Mouse (Mus musculus) thymus, postnatal 10 days (tissue): ENCODE measurements around the gene Nupr1.

Experiments
- DNase-seq, 2 experiments: peaks; one replicate each; pipeline ENCODE4 v3.0.0; 2021; ENCODE audit warnings: low spot score in 2 of 2

The Nupr1 gene

DNA sequence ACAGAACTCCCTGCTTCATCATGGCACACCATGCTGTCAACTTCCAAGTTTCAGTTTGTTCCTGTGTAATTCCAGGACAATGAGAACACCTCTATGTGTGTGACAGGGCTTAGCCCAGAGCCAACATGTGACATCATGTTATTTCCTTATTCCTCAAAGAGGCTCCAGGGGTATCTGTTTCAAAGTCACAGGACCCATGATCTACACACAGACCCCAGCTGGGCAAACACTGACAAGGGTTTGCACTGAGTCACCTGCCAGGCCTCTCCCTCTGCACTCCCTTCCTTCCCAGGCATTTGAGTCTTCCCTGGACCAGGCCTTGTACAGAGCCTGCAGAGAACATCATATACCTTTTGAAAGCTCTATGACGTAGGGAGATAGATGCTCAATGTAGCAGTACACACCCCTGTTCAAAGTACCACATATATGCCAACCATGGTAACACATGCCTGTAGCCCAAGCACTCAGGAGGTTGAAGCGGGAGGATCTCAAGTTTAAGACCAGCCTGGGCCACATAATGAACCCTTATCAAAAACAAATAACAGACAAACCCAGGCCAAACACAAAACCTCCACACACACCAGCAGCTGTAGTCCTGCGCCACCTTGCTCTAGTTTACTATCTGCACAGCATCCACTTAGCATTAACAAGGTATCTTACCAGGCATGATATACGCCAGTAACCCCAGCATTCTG lies at the start of gene Nupr1:
Gene Nupr1 (minus strand): TSS at position 38 of the 695 bp plus-strand sequence.
- DNase-seq, result no peak

DNA sequence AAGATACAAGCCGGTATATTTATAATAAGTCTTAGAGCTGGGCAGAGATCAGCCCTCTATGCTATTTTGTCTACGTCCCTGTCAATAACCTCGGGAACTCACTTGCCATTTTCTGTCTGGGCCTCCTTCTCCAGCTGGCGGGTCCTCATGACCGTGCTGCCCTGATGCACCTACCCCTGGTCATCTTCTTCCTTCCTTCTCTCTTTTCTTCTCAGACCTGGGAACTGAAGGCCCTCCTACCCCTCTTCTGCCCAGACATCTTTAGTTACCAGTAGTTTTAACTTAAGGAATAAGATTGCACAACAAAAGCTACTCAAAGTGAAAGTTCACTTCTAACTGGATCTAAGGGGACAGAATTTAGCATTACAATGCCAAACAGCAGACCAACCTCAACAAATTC lies 49.0 kb upstream of the Nupr1 start:
- DNase-seq, result no peak

DNA sequence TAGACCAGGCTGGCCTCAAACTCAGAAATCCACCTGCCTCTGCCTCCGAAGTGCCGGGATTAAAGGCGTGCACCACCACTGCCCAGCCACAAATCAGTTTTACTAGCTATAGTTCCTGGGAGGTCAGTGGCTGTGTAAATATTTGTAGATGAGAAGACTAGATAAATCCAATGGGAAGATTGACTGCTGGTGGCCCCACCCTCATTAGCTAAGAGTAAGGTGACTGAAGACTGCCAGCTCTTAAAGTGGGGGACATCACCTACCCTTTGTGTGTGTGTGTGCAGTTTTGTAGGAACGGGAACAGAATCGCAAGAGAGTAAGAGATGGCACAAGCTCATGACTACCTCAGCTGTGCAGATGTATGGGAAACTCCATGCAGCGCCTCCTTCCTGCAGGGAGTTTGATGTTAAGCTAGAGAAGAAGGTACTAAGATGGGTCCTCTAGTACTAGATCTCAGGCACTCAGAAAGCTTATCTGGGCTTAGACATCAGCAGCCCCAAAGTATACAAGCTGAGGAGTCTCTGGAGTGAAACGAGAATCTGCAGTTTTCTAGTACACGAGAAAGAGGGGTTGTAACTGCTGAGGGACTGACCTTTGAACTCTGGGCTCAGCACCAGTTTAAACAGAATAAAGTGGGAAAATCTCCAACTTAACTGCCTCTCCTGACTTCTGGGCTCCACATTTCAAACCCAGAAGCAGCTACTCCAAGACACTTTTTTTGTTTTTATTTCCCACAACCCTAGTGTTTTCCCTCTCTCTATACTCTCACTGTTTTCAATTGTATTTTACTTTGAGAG lies 48.1 kb upstream of the Nupr1 start:
- DNase-seq, result no peak

DNA sequence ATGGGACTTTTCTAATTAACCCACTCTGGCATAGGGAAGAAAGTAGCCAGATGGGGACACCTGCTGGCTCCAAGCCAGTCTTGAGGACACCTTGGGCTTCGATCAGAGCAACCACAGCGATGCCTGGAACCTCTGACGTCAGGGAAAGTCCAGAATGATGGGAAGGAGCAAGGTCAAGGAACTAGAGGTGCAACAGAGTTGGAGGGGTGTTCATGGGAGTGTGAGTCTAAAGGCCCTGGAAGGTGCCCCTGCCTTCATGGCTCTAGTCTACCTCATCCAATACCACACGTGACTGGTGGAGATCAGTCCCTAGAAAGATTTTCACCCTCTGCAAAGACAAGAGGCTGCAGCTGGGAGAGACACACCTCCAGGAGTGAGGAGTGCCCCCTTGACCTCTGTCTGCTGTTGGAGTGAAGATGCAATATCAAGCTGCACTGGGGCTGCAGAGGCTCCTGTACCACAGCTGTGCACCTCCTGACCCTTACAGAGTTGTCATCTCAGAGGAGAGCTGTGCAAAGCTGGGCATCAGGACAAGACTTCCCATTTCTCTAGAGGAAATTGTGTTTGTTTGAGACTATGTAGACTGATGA lies 46.1 kb upstream of the Nupr1 start:
- DNase-seq, result no peak

DNA sequence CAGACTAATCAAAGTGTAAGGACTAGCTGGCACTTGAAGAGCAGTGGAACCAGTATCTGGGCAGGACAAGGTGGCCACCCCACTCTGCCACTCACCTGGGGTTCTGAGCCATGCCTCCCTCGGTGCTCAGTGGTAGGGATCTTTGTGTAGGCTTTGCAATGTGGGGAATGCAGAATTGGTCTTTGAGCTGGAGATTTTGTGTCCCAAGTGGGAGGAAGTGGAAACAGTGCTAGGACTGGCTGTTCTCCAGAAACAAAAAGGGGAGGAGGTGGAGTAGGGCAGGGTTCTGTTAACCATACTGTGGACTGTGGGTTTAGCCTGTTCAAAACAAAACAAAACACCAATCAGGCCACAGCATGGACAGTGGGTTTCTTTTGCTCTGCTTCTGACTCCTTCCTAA lies 45.5 kb upstream of the Nupr1 start, which contains the start of gene Sult1a1:
Gene Sult1a1 (minus strand): TSS at position 226 of the 400 bp plus-strand sequence.
- no peak for DNase-seq

DNA sequence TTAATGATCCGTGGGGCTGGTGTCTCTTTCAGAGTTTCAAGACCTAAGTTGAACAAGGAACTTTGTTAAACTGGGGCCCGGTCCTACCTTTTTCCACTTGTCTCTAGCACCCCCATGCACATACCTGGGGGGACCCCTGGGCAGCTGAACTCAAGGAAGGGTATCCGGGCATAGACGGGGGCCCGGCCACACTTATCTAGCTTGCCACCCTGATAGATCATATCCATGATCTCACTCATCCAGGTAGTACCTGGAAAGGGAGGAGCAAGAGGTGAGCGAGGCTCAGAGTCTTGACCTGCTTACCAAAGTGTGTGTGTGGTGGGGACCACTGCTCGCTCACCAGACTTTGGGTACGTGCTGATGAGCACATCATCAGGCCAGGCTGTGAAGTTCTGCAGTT lies 44.4 kb upstream of the Nupr1 start:
- DNase-seq, result no peak

DNA sequence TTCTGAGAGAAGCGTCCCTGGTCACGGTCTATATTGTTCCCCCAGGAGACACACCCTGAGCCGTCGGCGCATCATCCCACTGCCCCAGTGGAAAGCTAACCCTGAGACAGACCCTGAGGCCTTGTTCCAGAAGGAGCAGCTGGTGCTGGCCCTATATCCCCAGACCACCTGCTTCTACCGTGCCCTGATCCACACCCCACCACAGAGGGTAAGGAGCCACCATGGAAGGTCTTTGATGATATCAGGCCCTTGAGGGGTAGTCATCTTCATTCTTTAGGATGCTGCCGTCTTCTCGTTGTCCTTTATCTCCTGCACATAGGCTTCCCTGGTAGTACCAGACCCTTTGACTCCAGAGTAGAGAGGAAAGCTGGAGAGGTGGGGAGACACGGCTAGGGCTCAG lies 41.5 kb upstream of the Nupr1 start:
- no peak for DNase-seq

DNA sequence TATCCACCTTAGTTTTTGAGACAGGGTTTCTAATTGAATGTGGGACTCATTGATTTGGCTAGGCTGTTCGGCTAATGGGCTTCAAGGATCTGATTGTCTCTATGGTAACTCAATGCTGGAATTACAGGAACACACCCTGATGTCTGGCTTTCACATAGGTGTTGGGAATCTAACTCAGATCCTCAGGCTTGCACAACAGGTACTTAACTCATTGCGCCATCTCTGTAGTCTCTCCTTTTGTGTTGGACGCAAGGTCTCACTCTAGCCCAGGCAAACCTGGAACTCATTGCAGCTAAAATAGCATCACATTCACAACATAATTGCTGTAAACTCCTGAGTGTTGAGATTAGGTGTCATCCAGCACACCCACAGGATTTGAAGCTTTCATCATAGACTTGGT lies 39.5 kb upstream of the Nupr1 start:
- DNase-seq, result no peak

DNA sequence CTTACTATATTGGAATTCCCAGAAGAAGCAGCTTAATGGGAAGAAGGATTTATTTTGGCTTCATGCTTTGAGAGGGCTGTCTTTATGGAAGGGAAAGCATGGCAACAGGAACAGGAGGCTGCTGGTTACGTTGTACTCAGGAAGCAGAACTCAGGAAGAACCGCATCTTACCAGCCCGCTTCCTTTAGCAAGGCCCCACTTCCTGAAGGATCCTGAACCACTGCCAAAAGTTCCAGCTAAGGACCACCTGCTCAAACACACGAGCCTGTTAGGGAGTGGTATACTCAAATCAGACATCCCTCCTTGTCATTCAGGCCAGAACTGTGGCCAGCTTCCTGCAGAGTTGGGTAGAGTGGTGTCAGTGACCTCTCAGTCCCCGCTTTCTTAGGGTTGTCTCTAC lies 37.8 kb upstream of the Nupr1 start:
- no peak for DNase-seq

DNA sequence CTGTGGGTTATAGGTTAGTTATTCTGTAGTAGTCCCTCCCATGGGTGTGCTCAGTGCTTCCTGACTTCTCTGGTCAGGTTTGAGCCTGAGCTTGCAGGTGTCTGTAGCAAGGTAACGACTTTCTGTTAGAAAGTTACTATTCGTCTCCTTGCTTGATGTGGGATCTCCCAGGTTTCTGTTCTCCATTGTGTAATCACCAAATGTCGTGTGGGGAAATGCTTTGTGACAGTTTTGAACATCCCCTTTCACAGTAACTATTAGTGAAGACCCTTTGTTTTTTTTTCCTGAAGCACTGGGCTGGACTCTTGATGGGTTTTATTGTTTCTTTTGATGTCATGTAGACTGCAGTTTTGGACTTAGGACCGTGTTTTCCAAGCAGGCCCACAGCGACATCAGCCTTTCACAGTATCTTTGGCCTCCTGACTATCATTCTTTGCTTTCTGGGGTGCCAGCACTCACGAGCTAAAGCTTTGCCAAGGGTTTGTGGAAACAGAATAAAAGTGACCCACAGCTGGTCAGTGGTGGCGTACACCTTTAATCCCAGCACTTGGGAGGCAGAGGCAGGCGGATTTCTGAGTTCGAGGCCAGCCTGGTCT lies 36.9 kb upstream of the Nupr1 start:
- no peak for DNase-seq

DNA sequence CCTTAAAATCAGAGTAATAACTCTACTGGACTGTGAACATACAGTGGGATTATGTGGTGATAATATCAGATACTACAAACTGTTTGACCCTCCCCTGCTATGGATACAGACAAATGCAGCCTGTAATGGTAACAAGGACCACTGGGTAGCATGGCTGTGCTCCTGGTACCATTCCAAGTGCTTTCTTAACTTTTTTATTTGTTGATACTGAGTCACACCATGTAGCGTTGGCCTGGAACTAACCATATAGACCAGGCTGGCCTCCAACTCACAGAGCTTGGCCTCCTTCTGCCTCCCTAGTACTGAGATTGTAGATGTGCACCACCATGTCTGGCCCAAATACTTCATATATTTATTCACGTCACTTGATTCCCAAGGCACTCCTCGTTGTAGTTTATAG lies 34.6 kb upstream of the Nupr1 start:
- DNase-seq, result no peak

DNA sequence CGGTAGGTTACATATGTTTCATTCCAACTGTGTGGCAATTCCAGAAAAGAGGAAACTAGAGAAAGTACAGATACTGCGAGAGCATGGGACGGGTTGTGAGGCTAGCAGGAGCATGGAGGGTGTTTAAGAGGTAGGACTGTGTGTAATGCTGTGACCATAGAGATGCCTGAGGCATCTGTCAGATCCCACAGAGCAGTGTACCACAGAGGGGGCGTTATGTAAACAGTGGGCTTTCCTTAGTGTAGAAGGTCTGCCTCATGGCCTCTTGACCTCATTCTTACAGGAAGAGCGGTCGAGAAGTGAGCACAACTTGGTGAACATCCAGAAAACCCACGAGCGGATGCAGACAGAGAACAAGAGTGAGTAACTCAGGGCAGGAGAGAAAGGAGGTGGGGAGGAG lies 33.0 kb upstream of the Nupr1 start:
- no peak for DNase-seq

DNA sequence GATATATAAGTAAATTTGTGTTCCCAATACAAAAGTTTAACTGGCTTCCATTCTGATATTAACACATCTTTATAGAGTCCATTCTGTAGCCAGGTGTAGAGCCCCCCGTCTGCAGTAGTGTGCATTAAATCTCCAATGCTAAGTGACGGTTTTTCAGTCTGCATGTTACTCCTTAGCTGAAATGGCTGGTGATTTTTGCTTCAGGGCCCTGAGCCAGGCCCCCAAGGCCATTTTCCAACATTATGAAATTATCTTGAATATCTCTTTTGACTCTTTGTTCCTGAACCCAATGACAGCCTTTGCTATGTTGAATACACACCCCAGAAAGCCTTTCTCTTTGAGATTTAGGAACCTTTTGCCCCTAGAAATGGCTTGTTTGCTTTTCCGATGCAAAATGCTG lies 29.1 kb upstream of the Nupr1 start:
- DNase-seq, result no peak

DNA sequence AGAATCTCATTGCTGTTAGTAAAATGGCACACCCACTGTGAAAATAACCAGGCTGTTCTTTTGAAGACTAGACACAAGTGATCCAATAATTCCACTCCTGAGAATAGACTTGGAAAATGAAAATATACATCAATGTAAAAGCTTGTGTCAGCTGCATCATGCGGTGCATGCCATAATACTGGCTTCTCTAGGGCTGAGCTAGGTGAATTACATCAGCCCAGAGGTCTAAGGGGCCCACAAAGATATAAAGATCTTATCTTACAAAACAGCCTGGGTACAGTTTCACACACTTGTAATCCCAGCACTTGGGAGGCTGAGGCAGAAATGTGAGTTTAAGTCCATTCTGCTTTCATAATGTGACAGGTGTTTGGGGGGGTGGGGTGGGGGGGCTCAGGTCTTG lies 26.9 kb upstream of the Nupr1 start:
- no peak for DNase-seq

DNA sequence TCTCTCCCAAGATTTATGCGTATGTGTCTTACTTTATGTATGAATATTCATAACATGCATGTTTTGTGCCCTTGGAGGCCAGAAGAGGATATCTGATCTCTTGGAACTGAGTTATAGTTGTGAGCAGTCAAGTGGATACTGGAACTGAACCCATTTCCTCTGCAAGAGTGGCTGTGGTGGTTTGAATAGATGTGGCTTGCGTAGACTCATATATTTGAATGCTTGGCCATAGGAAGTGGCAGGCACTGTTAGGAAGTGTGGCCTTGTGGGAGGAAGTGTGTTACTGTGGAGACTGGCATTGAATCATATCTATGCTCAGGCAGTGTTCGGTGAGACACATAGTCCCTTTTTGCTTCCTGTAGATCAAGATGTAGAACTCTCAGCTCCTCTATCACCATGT lies 25.0 kb upstream of the Nupr1 start:
- DNase-seq, result peak in 1 of 2 experiments; percentile 17

DNA sequence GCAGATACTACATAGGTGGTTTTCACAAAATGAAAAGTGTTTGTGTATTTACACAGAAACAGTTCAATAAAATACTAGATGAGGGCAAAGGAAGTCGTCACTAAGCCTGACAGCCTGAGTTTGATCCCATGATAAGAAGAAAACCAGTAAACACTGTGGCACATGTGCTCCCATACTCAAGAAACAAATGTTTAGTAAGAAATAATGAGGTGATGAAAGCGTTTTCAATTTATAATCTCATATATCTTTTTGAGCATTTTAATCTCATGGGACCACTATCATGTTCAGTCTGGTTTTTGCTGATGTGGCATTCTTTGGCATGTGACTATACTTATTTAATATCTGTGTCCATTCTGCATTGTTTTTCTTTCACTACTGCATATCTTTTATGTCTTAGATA lies 23.3 kb upstream of the Nupr1 start:
- no peak for DNase-seq

DNA sequence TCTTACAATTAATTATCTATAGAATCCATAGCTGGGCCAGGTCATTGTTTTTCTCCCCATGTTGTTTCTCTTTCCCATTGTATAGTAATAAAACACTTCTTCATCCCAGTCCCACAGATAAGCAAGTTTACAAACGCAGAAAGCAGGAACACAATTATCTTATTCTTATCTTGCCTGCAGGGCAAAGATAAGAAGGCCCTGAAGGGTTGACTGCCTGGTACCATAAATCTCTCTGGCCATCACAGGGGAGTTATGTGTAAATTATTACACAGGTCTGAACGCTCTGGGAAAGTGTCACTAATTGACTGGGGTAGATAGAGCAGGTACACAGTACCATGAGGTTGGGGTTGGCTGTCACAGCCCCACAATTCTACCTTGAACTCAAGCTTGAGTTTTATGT lies 20.2 kb upstream of the Nupr1 start:
- no peak for DNase-seq

DNA sequence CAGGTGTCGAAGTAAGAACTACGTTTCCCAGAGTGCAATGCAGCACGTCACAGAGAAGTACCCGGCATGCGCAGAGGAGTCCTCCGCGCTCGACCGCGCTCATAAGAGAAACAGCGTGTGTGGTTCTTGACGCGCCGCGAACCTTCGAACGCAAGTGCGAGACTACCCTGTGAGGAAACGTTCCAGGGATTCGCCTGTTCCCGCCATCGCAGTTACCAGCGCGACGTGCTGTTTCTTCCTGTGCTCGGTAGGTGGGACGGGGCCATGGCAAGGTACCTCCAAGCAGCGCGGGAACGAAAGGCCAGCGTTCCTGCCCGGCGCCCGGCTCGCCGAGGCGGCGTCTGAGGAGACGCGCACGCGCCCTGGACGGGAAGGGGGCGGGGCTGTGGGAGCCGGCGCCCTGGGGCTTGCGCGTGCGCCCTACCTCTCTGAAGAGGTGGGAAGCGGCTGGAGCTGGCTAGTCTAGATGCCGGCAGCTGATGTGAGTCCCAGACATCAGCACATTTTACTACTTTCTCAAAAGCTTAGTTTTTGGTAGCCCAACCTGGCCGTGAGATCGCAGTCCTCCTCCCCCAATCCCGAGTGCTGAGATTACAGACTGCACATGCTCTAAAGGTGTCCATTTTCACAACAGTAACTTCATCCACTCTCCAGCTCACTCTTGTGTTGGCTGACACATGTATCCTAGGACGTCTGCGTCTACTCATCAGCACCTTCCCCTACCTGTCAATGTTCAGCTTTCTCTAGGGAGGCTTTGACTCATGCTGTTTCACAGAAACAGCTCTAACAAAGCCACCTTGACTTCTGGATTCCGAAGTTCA lies 18.8 kb upstream of the Nupr1 start, which contains the start of gene Sgf29:
Gene Sgf29 (plus strand): TSS at position 79 of the 821 bp plus-strand sequence.
- peak; percentile 87 to 94 for DNase-seq

DNA sequence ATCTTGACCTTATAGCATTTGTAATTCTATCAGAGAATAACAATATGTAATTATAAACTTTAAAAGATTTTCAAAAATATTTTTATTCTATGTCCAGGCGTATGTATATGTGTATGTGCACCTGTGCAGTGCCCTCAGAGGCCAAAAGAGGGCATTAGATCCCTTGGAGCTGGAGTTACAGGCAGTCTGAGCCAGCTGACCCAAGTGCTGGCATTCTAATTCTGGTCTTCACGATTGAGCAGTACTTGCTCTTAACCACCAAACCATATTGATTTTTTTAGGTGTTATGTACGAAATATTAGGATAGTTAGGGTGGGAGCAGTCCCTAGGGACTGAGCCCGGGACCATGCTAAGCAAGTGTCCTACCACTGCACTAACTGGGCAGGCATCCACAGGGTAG lies 17.8 kb upstream of the Nupr1 start:
- DNase-seq, result no peak

DNA sequence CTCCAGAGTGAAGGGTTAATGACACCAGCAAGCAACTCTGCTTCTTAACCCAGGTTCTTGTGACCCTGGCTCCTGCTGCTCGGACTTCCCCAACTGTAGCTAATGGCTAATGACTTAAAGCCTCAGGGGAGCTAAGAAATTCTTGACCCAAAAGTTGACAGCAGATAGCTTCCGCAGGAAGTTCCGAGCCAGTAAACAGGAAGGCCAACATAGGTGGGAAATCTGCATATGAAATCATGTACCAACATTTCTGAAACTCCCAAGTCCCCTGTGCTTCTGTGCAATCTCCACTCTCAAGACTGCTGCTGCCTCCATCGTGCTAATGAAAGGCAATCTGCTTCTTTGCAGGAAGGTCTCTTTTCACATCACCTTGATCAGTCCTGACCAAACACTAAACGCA lies 15.0 kb upstream of the Nupr1 start:
- DNase-seq, result no peak

DNA sequence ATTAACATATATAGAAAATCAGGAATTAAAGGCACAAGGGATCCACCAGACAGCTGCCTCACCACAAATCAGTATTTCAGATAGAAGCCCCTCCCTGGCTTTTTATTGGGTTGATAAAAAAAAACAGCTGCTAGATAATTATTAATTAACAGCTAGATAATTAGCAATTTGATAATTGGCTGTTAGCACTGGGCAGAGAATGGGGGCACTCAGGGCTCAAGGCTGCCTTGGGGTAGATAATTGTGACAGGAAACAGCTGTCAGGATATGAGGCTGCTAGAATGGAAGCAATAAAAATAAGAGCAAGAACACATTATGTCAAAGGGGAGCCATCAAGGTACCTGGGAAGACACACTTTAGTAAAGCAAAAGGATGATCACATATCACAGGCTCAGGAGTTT lies 14.3 kb upstream of the Nupr1 start:
- DNase-seq, result no peak

DNA sequence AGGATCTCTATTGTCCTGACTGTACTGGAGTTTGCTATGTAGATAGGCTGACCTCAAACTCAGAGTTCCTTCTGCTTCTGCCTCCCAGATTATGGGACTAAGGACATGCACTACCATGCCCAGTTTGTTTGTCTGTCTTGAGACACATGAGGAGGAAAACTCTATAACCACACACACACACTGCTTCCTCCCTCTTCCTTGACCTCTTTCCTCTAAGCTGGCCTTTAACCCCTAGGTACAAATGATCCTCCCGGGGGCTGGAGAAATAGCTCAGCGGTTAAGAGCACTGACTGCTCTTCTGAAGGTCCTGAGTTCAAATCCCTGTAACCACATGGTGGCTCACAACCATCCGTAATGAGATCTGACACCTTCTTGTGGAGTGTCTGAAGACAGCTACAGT lies 13.7 kb upstream of the Nupr1 start:
- DNase-seq, result no peak
